Mouse (Mus musculus) hindbrain, embryonic 10.5 days (tissue): Measurements from ENCODE around the gene Lrp1. TPM values are rescaled to one million over a fixed set of nuclear protein-coding genes. Genes with fewer than 3 reads are reported as not detected.
A peak's percentile ranks its signal among the peaks of the same experiment; 100 is the strongest.
"Not testable (repeated sequence)": the region's sequence is repeated elsewhere in the genome, so short reads cannot be mapped to it uniquely, and the experiment has no call there.

Source experiments
- DNase-seq: peaks from one replicate; pipeline ENCODE4 v3.0.0-alpha.2; 2017; ENCODE audit warnings: low spot score
- H3K27ac ChIP-seq: fragments of 300-500 bp; sonication (generic); 2 replicates; pipeline ENCODE4 v1.5.1; 2016; ENCODE audit warnings: mild to moderate bottlenecking, moderate library complexity
- H3K27me3 ChIP-seq: fragments of 300-500 bp; sonication (generic); 2 replicates; pipeline ENCODE4 v1.6.1; 2016; ENCODE audit warnings: mild to moderate bottlenecking; ENCODE audit not compliant: poor library complexity, insufficient read depth, severe bottlenecking
- H3K36me3 ChIP-seq: fragments of 300-500 bp; sonication (generic); 2 replicates; pipeline ENCODE4 v1.6.1; 2016; ENCODE audit warnings: mild to moderate bottlenecking, moderate library complexity
- H3K4me1 ChIP-seq: fragments of 300-500 bp; sonication (generic); replicated peaks from 2 replicates; pipeline ENCODE4 v1.6.1; 2016; ENCODE audit warnings: mild to moderate bottlenecking
- H3K4me3 ChIP-seq: fragments of 300-500 bp; sonication (generic); 2 replicates; pipeline ENCODE4 v1.5.1; 2016; ENCODE audit warnings: mild to moderate bottlenecking, moderate library complexity
- H3K9me3 ChIP-seq: fragments of 300-500 bp; sonication (generic); 2 replicates; pipeline ENCODE4 v1.6.1; 2016; ENCODE audit warnings: mild to moderate bottlenecking, moderate library complexity
- WGBS: fragments of 180-500 bp; shearing (Covaris S2); methylation state at CpG from one replicate; pipeline ENCODE4 v1.1.7; 2016; 5-methylcytosine and 5-hydroxymethylcytosine counted together
- polyA plus RNA-seq: library from polyadenylated mRNA; unstranded; fragments of >200 nt; fragmentation: Nextera tagmentation; extraction: Ambion mirVana; gene quantifications from 2 replicates; pipeline ENCODE4 v1.2.1, GENCODE M21; 2016

The Lrp1 gene
- polyA plus RNA-seq, 1 experiment from 2014 or later: 71.7 TPM

- Histone ChIP-seq H3K27me3 (peaks cover 89% of the 10 kb centered on the region), H3K4me1 (peaks cover 77% of the 10 kb centered on the region), H3K27ac (peak overlapping the region; percentile 62), H3K4me3 (peak overlapping the region; percentile 35), H3K9me3 (no peaks in the 10 kb centered on the region), H3K36me3 (peaks cover 20% of the 10 kb centered on the region; the same call in 1 of the 2 replicates)
- WGBS: 12% methylated on average over 19 of the region's 19 CpGs
- DNase-seq: peak; percentile 53
These were observed 41.8 kb upstream of the Lrp1 start for GRCm38 (mm10) chr10:127662666-127663253.

GRCm38 (mm10) chr10:127661915-127662663 lies 41.1 kb upstream of the Lrp1 start:
- Histone ChIP-seq H3K4me3 (peak overlapping the region; percentile 35), H3K27ac (peak overlapping the region; percentile 62), H3K36me3 (peaks cover 20% of the 10 kb centered on the region; the same call in 1 of the 2 replicates), H3K4me1 (peaks cover 70% of the 10 kb centered on the region), H3K27me3 (peaks cover 86% of the 10 kb centered on the region), H3K9me3 (no peaks in the 10 kb centered on the region)
- WGBS: 5% methylated on average over 16 of the region's 16 CpGs
- peak; percentile 46 for DNase-seq

- WGBS: 18% methylated on average over 14 of the region's 14 CpGs
- peak overlapping the region; percentile 35 for H3K4me3 ChIP-seq
- peaks cover 79% of the 10 kb centered on the region for H3K27me3 ChIP-seq
- DNase-seq: peak; percentile 6
- H3K9me3 ChIP-seq: no peaks in the 10 kb centered on the region
- peaks cover 20% of the 10 kb centered on the region; the same call in 1 of the 2 replicates for H3K36me3 ChIP-seq
- H3K4me1 ChIP-seq: peaks cover 63% of the 10 kb centered on the region
- H3K27ac ChIP-seq: peak overlapping the region; percentile 62
These were observed 40.5 kb upstream of the Lrp1 start for GRCm38 (mm10) chr10:127661291-127661914.

DNA sequence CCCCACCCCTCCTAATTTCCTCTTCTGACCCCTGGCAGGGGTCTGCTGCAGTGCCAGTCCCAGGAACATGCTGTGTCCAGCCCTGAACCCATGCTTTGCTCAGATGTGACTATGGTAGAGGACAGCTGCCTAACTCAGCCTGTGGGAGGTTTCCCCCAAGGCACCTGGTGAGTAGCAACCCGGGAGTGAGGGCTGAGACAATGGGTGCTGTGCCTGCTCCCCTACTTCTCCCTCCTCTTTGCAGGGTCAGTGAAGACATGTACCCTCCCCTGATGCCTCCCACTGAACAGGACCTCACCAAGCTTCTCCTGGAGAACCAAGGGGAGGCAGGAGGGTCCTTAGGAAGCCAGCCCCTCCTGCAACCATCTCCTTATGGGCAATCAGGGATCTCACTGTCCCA lies 38.6 kb upstream of the Lrp1 start:
- Histone ChIP-seq H3K9me3 (no peaks in the 10 kb centered on the region), H3K4me3 (no peak overlapping the region), H3K36me3 (peaks cover 19% of the 10 kb centered on the region; the same call in 1 of the 2 replicates), H3K27me3 (peaks cover 60% of the 10 kb centered on the region), H3K4me1 (peaks cover 51% of the 10 kb centered on the region), H3K27ac (no peak overlapping the region)
- DNase-seq: no peak
- 56% methylated on average over 1 of the region's 1 CpGs for WGBS

- no peak overlapping the region for H3K4me3 ChIP-seq
- DNase-seq: no peak
- peaks cover 6% of the 10 kb centered on the region; the same call in 1 of the 2 replicates for H3K36me3 ChIP-seq
- H3K4me1 ChIP-seq: peaks cover 42% of the 10 kb centered on the region
- 24% methylated on average over 6 of the region's 6 CpGs for WGBS
- H3K9me3 ChIP-seq: no peaks in the 10 kb centered on the region
- H3K27me3 ChIP-seq: peaks cover 46% of the 10 kb centered on the region
- H3K27ac ChIP-seq: no peak overlapping the region
These were observed 37.1 kb upstream of the Lrp1 start for GRCm38 (mm10) chr10:127658076-127658475.

DNA sequence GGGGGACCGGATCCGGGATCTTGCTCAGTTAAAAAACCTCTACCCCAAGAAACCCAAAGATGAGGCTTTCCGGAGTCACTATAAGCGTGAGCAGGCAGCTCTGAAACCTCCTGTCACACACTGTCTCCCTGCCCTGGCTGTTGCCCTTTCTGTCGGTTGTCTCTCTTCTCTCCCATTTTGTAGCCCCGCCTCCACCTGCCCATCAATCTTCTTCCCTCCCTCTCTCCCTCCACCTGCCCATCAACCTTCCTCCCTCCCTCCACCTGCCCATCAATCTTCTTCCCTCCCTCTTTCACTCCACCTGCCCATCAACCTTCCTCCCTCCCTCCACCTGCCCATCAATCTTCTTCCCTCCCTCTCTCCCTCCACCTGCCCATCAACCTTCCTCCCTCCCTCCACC lies 36.7 kb upstream of the Lrp1 start:
- 45% methylated on average over 6 of the region's 6 CpGs for whole genome bisulfite sequencing
- H3K4me3 ChIP-seq, DNase-seq, H3K9me3 ChIP-seq, H3K36me3 ChIP-seq, H3K27ac ChIP-seq: not testable (repeated sequence)
- Histone ChIP-seq H3K27me3 (peaks cover 41% of the 10 kb centered on the region), H3K4me1 (peaks cover 42% of the 10 kb centered on the region)

GRCm38 (mm10) chr10:127654970-127655579 lies 34.1 kb upstream of the Lrp1 start:
- H3K4me3 ChIP-seq: no peak overlapping the region
- H3K9me3 ChIP-seq: no peaks in the 10 kb centered on the region
- WGBS: 67% methylated on average over 16 of the region's 16 CpGs
- peaks cover 22% of the 10 kb centered on the region for H3K4me1 ChIP-seq
- H3K27me3 ChIP-seq: peaks cover 16% of the 10 kb centered on the region
- H3K36me3 ChIP-seq: 0 out of 2 replicates have a peak, but pooled peaks cover 8% of the 10 kb centered on the region
- peak overlapping the region; percentile 8; the same call in 1 of the 2 replicates for H3K27ac ChIP-seq
- peak; percentile 6 for DNase-seq

DNA sequence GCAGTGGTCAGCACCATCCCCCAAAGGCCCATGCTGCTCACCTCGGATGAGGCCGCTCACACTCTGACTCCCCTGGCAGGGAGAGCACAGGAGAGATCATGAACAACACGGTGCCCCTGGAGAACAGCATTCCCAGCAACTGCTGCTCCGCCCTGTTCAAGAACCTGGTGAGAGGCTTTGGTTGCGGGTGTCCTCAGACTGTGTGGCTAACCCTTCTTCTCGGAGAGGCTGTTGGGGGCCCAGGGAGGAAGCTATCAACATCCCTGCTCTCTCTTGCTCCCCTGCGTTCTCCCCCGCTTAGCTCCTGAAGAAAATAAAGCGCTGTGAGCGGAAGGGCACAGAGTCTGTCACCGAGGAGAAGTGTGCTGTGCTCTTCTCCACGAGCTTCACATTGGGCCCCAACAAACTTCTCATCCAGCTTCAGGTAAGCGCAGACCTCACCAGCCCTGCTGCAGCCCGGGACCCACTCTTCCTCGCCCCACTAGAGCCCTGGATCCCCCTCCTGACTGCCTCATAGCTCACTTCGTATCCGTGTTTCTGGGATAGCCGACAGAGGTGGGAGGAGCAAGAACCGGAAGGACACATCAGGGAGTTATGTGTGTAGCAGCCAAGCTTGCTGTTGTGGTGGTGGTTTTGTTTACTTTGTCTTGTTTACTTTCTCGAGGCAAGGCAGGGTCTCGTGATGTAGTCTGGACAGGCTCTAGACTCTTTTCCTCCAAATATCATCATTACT lies 32.1 kb upstream of the Lrp1 start:
- Histone ChIP-seq H3K27ac (peak overlapping the region; percentile 50; the same call in 1 of the 2 replicates), H3K27me3 (peaks cover 6% of the 10 kb centered on the region; the same call in 1 of the 2 replicates), H3K36me3 (0 out of 2 replicates have a peak, but pooled peaks cover 8% of the 10 kb centered on the region), H3K9me3 (no peaks in the 10 kb centered on the region), H3K4me3 (no peak overlapping the region), H3K4me1 (peaks cover 17% of the 10 kb centered on the region)
- no peak for DNase-seq
- WGBS: 54% methylated on average over 21 of the region's 21 CpGs

GRCm38 (mm10) chr10:127645791-127646190 lies 24.8 kb upstream of the Lrp1 start:
- no peaks in the 10 kb centered on the region for H3K36me3 ChIP-seq
- H3K4me1 ChIP-seq: peaks cover 27% of the 10 kb centered on the region
- DNase-seq: no peak
- H3K9me3 ChIP-seq: no peaks in the 10 kb centered on the region
- WGBS: 49% methylated on average over 2 of the region's 2 CpGs
- H3K4me3 ChIP-seq: no peak overlapping the region
- no peak overlapping the region for H3K27ac ChIP-seq
- peaks cover 36% of the 10 kb centered on the region for H3K27me3 ChIP-seq

GRCm38 (mm10) chr10:127643553-127644238 lies 22.7 kb upstream of the Lrp1 start:
- DNase-seq: peak; percentile 59
- H3K4me1 ChIP-seq: peaks cover 27% of the 10 kb centered on the region
- under 1% methylated on average over 25 of the region's 25 CpGs for WGBS
- peak overlapping the region; percentile 83 for H3K27ac ChIP-seq
- H3K27me3 ChIP-seq: peaks cover 36% of the 10 kb centered on the region
- no peaks in the 10 kb centered on the region for H3K36me3 ChIP-seq
- peak overlapping the region; percentile 49 for H3K4me3 ChIP-seq
- no peaks in the 10 kb centered on the region for H3K9me3 ChIP-seq

DNA sequence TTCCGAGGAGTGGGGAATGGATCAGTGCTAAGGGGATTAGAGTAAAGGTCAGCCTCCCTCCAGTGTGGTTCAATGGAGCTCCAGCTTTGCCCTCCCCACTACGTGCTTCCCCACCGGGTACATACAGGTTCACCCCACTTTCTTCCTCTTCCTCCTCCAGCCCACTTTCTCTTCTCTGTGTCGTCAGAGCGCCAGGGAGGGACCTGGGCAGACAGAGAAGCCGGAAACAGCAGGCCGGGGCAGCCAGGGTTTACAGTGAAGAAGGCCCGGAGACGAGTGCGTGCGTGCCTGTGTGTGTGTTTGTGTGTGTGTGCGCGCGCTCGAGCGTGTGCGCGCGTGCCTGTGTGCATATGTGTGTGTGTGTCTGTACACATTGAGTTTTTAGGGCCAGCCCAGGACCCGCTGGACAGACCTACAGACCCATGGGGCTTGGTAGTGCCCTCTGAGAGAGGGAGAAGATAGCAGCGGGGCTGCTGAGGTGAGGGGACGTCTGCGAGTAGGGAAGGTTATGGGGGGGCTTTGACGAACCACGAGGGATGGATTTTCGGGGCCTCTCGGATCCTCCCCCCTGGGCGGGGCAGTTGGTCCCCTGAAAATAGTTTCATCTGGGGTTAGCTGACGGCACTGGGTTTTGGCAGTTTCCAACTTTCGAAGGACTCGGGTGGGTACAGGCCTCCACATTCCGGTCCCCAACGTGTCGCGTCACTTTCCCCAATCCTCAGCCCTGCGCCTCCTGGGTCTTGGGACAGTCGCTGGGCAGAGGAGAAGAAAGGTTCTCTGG lies 22.0 kb upstream of the Lrp1 start, which contains the start of gene Stat6:
Stat6 (plus strand) TSS at position 215 of the 781 bp plus-strand sequence.
- peak; percentile 58 for DNase-seq
- Histone ChIP-seq H3K36me3 (no peaks in the 10 kb centered on the region), H3K27me3 (peaks cover 36% of the 10 kb centered on the region), H3K4me1 (peaks cover 27% of the 10 kb centered on the region), H3K27ac (peak within 1 kb of the TSS; percentile 83), H3K9me3 (no peaks in the 10 kb centered on the region), H3K4me3 (peak within 1 kb of the TSS; percentile 49)
- WGBS: 4% methylated on average over 37 of the region's 37 CpGs
